Mouse (Mus musculus): ENCODE measurements around the gene Cald1. TPM values are rescaled to one million over a fixed set of nuclear protein-coding genes. Genes with fewer than 3 reads are reported as not detected.

Cald1 gene
- polyA plus RNA-seq, 1 experiment = 5.0 TPM

- Histone ChIP-seq H3K4me1 (ENCODE audit: control insufficient read depth, insufficient read depth, low read length) (no peaks in the 10 kb centered on the region; the same call in 1 of the 2 replicates), H3K27ac (ENCODE audit: control insufficient read depth, insufficient read depth, low read depth, low read length) (no peak overlapping the region), H3K4me3 (ENCODE audit: control insufficient read depth, low read depth, low read length) (peak overlapping the region; percentile 70), H3K27me3 (ENCODE audit: control insufficient read depth, insufficient read depth, low read length) (no peaks in the 10 kb centered on the region), H3K36me3 (ENCODE audit: control insufficient read depth, insufficient read depth, low read length) (no peaks in the 10 kb centered on the region)
- TF ChIP-seq CTCF (IDR thresholded peaks at IDR 0.05; ENCODE audit: control insufficient read depth, insufficient read depth, insufficient replicate concordance, low read depth, low read length) = no peak
- TF ChIP-seq POLR2A (IDR thresholded peaks at IDR 0.05; ENCODE audit: control insufficient read depth, low read depth, low read length) = no peak
These were observed 179.8 kb downstream of the Cald1 start for GRCm38 (mm10) chr6:34777981-34778668.

GRCm38 (mm10) chr6:34780231-34780942, 182.1 kb downstream of the Cald1 start, which contains the start of gene Agbl3:
TSS of gene Agbl3 (plus strand) at chr6:34780432.
- Histone ChIP-seq H3K36me3 (ENCODE audit: control insufficient read depth, insufficient read depth, low read length) (no peaks in the 10 kb centered on the region; the same call in 1 of the 2 replicates), H3K27ac (ENCODE audit: control insufficient read depth, insufficient read depth, low read depth, low read length) (peak within 1 kb of the TSS; percentile 99), H3K27me3 (ENCODE audit: control insufficient read depth, insufficient read depth, low read length) (no peaks in the 10 kb centered on the region), H3K4me3 (ENCODE audit: control insufficient read depth, low read depth, low read length) (peak within 1 kb of the TSS; percentile 91), H3K4me1 (ENCODE audit: control insufficient read depth, insufficient read depth, low read length) (no peaks in the 10 kb centered on the region; the same call in 1 of the 2 replicates)
- no peak for TF ChIP-seq CTCF (IDR thresholded peaks at IDR 0.05; ENCODE audit: control insufficient read depth, insufficient read depth, insufficient replicate concordance, low read depth, low read length)
- peak; percentile 81 for TF ChIP-seq POLR2A (IDR thresholded peaks at IDR 0.05; ENCODE audit: control insufficient read depth, low read depth, low read length)

- TF ChIP-seq CTCF (IDR thresholded peaks at IDR 0.05; ENCODE audit: control insufficient read depth, insufficient read depth, insufficient replicate concordance, low read depth, low read length) = no peak
- no peak for TF ChIP-seq POLR2A (IDR thresholded peaks at IDR 0.05; ENCODE audit: control insufficient read depth, low read depth, low read length)
- H3K27ac ChIP-seq (ENCODE audit: control insufficient read depth, insufficient read depth, low read depth, low read length) = peak overlapping the region; percentile 99
- no peaks in the 10 kb centered on the region; the same call in 1 of the 2 replicates for H3K4me1 ChIP-seq (ENCODE audit: control insufficient read depth, insufficient read depth, low read length)
- no peaks in the 10 kb centered on the region; the same call in 1 of the 2 replicates for H3K36me3 ChIP-seq (ENCODE audit: control insufficient read depth, insufficient read depth, low read length)
- H3K4me3 ChIP-seq (ENCODE audit: control insufficient read depth, low read depth, low read length) = peak overlapping the region; percentile 91
- H3K27me3 ChIP-seq (ENCODE audit: control insufficient read depth, insufficient read depth, low read length) = no peaks in the 10 kb centered on the region
These were observed 182.6 kb downstream of the Cald1 start for GRCm38 (mm10) chr6:34780943-34781289.

DNA sequence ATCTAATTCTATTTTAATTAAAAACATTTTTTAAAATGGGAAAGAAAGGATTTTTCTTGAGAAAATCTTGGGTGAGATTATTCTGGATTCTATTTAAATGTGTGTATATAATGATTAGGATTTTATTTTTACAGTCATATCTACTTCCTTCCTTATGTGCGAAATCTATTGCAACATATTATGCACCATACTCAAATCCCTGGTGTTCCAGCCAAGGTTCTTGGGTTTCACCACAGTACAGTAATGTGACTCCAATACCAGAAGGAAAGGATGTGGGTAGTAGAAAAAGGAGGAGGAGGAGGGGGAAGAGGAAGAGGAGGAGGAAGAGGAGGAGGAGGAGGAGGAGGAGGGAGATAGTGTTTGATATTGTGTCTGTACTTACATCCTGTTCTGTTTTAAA, 184.2 kb downstream of the Cald1 start:
- H3K4me3 ChIP-seq (ENCODE audit: control insufficient read depth, low read depth, low read length) = no peak overlapping the region
- no peaks in the 10 kb centered on the region for H3K27me3 ChIP-seq (ENCODE audit: control insufficient read depth, insufficient read depth, low read length)
- TF ChIP-seq POLR2A (IDR thresholded peaks at IDR 0.05; ENCODE audit: control insufficient read depth, low read depth, low read length) = no peak
- no peak for TF ChIP-seq CTCF (IDR thresholded peaks at IDR 0.05; ENCODE audit: control insufficient read depth, insufficient read depth, insufficient replicate concordance, low read depth, low read length)
- no peaks in the 10 kb centered on the region; the same call in 1 of the 2 replicates for H3K4me1 ChIP-seq (ENCODE audit: control insufficient read depth, insufficient read depth, low read length)
- no peaks in the 10 kb centered on the region; the same call in 1 of the 2 replicates for H3K36me3 ChIP-seq (ENCODE audit: control insufficient read depth, insufficient read depth, low read length)
- H3K27ac ChIP-seq (ENCODE audit: control insufficient read depth, insufficient read depth, low read depth, low read length) = no peak overlapping the region

DNA sequence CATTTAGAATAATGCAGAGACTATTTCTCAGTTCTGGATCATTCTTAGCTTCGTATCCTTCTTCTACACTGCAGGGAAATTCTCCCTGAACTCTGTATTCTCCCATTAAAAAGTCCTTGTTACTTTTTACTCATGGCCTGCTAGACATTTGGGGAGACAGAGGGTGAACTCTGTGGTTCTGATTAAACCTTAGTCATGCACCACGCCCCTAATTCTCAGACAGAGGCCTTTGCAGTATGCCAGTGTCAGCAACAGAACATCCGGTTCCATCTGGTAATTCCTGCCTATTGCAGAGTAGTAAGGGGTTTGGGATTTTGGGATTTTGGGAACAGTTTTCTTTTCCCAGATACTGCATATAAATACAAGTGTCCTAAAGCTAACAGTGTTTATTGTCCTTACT, 198.6 kb downstream of the Cald1 start:
- no peaks in the 10 kb centered on the region for H3K27me3 ChIP-seq (ENCODE audit: control insufficient read depth, insufficient read depth, low read length)
- TF ChIP-seq POLR2A (IDR thresholded peaks at IDR 0.05; ENCODE audit: control insufficient read depth, low read depth, low read length) (no peak), CTCF (IDR thresholded peaks at IDR 0.05; ENCODE audit: control insufficient read depth, insufficient read depth, insufficient replicate concordance, low read depth, low read length) (no peak)
- H3K27ac ChIP-seq (ENCODE audit: control insufficient read depth, insufficient read depth, low read depth, low read length) = no peak overlapping the region
- no peaks in the 10 kb centered on the region for H3K36me3 ChIP-seq (ENCODE audit: control insufficient read depth, insufficient read depth, low read length)
- no peaks in the 10 kb centered on the region for H3K4me1 ChIP-seq (ENCODE audit: control insufficient read depth, insufficient read depth, low read length)
- no peak overlapping the region for H3K4me3 ChIP-seq (ENCODE audit: control insufficient read depth, low read depth, low read length)

GRCm38 (mm10) chr6:34797887-34798286, 199.6 kb downstream of the Cald1 start:
- no peak for TF ChIP-seq POLR2A (IDR thresholded peaks at IDR 0.05; ENCODE audit: control insufficient read depth, low read depth, low read length)
- no peak for TF ChIP-seq CTCF (IDR thresholded peaks at IDR 0.05; ENCODE audit: control insufficient read depth, insufficient read depth, insufficient replicate concordance, low read depth, low read length)
- no peaks in the 10 kb centered on the region for H3K27me3 ChIP-seq (ENCODE audit: control insufficient read depth, insufficient read depth, low read length)
- H3K4me3 ChIP-seq (ENCODE audit: control insufficient read depth, low read depth, low read length) = no peak overlapping the region
- no peaks in the 10 kb centered on the region for H3K36me3 ChIP-seq (ENCODE audit: control insufficient read depth, insufficient read depth, low read length)
- no peak overlapping the region for H3K27ac ChIP-seq (ENCODE audit: control insufficient read depth, insufficient read depth, low read depth, low read length)
- H3K4me1 ChIP-seq (ENCODE audit: control insufficient read depth, insufficient read depth, low read length) = no peaks in the 10 kb centered on the region

DNA sequence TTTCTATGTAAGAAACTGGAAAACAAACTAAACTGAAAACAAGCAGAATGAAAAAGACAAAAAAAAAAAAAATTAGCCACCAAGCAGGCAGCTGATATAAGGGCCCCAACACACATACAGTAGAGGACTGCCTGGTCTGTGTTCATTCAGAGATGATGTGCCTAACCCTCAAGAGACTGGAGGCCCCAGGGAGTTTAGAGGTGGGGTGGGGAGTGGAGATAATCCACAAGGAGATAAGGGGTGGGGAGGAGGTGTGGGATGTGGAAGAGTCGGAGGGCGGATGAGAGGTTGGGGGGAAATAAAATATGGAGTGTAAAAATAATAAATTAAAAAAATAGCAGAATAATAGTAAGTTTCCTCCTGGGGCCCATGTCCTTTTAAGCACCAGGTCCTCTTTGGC, 207.3 kb downstream of the Cald1 start:
- no peak for TF ChIP-seq CTCF (IDR thresholded peaks at IDR 0.05; ENCODE audit: control insufficient read depth, insufficient read depth, insufficient replicate concordance, low read depth, low read length)
- TF ChIP-seq POLR2A (IDR thresholded peaks at IDR 0.05; ENCODE audit: control insufficient read depth, low read depth, low read length) = no peak
- Histone ChIP-seq H3K4me3 (ENCODE audit: control insufficient read depth, low read depth, low read length) (no peak overlapping the region), H3K36me3 (ENCODE audit: control insufficient read depth, insufficient read depth, low read length) (no peaks in the 10 kb centered on the region), H3K4me1 (ENCODE audit: control insufficient read depth, insufficient read depth, low read length) (no peaks in the 10 kb centered on the region), H3K27ac (ENCODE audit: control insufficient read depth, insufficient read depth, low read depth, low read length) (no peak overlapping the region), H3K27me3 (ENCODE audit: control insufficient read depth, insufficient read depth, low read length) (no peaks in the 10 kb centered on the region)
